Mouse (Mus musculus) CH12.LX (cell line): Measurements from ENCODE around the gene Napb. TPM values are rescaled to one million over a fixed set of nuclear protein-coding genes. Genes with fewer than 3 reads are reported as not detected.
A peak's percentile ranks its signal among the peaks of the same experiment; 100 is the strongest.

Experiments used
- DNase-seq: peaks from one replicate; pipeline ENCODE4 v3.0.0-alpha.2; 2013; ENCODE audit errors: extremely low read depth
- H3K27ac ChIP-seq: 2 replicates; pipeline ENCODE4 v1.5.1; 2012; ENCODE audit warnings: low read depth, mild to moderate bottlenecking, control low read depth, moderate library complexity; ENCODE audit not compliant: insufficient read depth
- H3K27me3 ChIP-seq: replicated peaks from 2 replicates; pipeline ENCODE3; 2012; ENCODE audit warnings: inconsistent platforms
- H3K36me3 ChIP-seq, 2 experiments: replicated peaks in 1 of 2; 2 replicates each; pipeline versions ENCODE3 to v1.6.1; 2012; ENCODE audit warnings: inconsistent platforms in 1 of 2, low read length in 1 of 2, mild to moderate bottlenecking in 1 of 2, mixed read lengths in 1 of 2, moderate library complexity in 1 of 2; ENCODE audit not compliant: control insufficient read depth in 1 of 2, insufficient read depth in 1 of 2
- H3K4me1 ChIP-seq, 2 experiments: 2 replicates each; pipeline ENCODE4 v1.6.1; 2012; ENCODE audit warnings: inconsistent platforms in 1 of 2, moderate library complexity in 1 of 2; ENCODE audit not compliant: insufficient read depth in 2 of 2, control insufficient read depth in 1 of 2
- H3K4me2 ChIP-seq: 2 replicates; pipeline ENCODE4 v1.6.1; 2012; ENCODE audit warnings: low read depth, mild to moderate bottlenecking, control low read depth; ENCODE audit not compliant: poor library complexity, insufficient read depth, severe bottlenecking
- H3K4me3 ChIP-seq, 3 experiments: fragments of 150-350 bp in 1 of 3; sonication (generic) in 1 of 3; replicated peaks in 1 of 3; 2 replicates each; pipeline versions ENCODE3 to v1.5.1; 2011 to 2012; ENCODE audit warnings: low read depth in 2 of 3, low read length in 2 of 3, mild to moderate bottlenecking in 2 of 3, moderate library complexity in 2 of 3, control low read depth in 1 of 3, improper control_type of control experiment in 1 of 3, inconsistent platforms in 1 of 3, mixed read lengths in 1 of 3; ENCODE audit not compliant: poor library complexity in 1 of 3
- H3K79me2 ChIP-seq: replicated peaks from 2 replicates; pipeline ENCODE4 v1.6.1; 2012; ENCODE audit warnings: mild to moderate bottlenecking, moderate library complexity; ENCODE audit not compliant: control insufficient read depth, poor library complexity, insufficient read depth, severe bottlenecking; ENCODE audit errors: extremely low read depth
- H3K9ac ChIP-seq: 2 replicates; pipeline ENCODE4 v1.6.1; 2012; ENCODE audit warnings: low read depth, mild to moderate bottlenecking, control low read depth, moderate library complexity; ENCODE audit not compliant: insufficient read depth
- H3K9me3 ChIP-seq: replicated peaks from 2 replicates; pipeline ENCODE3; 2012; ENCODE audit warnings: low read length, inconsistent platforms, mixed read lengths
- BHLHE40 ChIP-seq: IDR thresholded peaks from 2 replicates; pipeline ENCODE4 v1.6.1; 2011; ENCODE audit warnings: mild to moderate bottlenecking, low read depth, low read length, improper control_type of control experiment
- CHD1 ChIP-seq: IDR thresholded peaks from 2 replicates; pipeline ENCODE4 v1.6.1; 2012; ENCODE audit warnings: low read depth, low read length, improper control_type of control experiment, inconsistent platforms
- CHD2 ChIP-seq: IDR thresholded peaks from 2 replicates; pipeline ENCODE4 v1.6.1; 2011; ENCODE audit warnings: low read length, improper control_type of control experiment
- CTCF ChIP-seq, 2 experiments: IDR thresholded peaks in 1 of 2; conservative IDR thresholded peaks in 1 of 2; 2 replicates each; pipeline ENCODE4 v1.5.1; 2011 to 2012; ENCODE audit warnings: low read depth in 2 of 2, low read length in 2 of 2, improper control_type of control experiment in 1 of 2, inconsistent platforms in 1 of 2, mild to moderate bottlenecking in 1 of 2, moderate library complexity in 1 of 2
- E2F4 ChIP-seq: IDR thresholded peaks from 2 replicates; pipeline ENCODE4 v1.6.1; 2011; ENCODE audit warnings: low read depth, low read length, improper control_type of control experiment; ENCODE audit not compliant: insufficient replicate concordance
- ELF1 ChIP-seq: IDR thresholded peaks from 2 replicates; pipeline ENCODE4 v1.6.1; 2014; ENCODE audit warnings: low read depth, mild to moderate bottlenecking, inconsistent platforms, low read length, improper control_type of control experiment
- EP300 ChIP-seq: IDR thresholded peaks from 2 replicates; pipeline ENCODE4 v1.6.1; 2011; ENCODE audit warnings: low read length, improper control_type of control experiment
- ETS1 ChIP-seq: conservative IDR thresholded peaks from 2 replicates; pipeline ENCODE4 v1.6.1; 2012; ENCODE audit warnings: low read depth, mild to moderate bottlenecking, inconsistent platforms, low read length, improper control_type of control experiment, moderate library complexity
- GABPA ChIP-seq: IDR thresholded peaks from 2 replicates; pipeline ENCODE4 v1.6.1; 2012; ENCODE audit warnings: low read depth, low read length, improper control_type of control experiment, inconsistent platforms; ENCODE audit not compliant: insufficient replicate concordance
- HCFC1 ChIP-seq: IDR thresholded peaks from 2 replicates; pipeline ENCODE4 v1.6.1; 2012; ENCODE audit warnings: low read depth, mild to moderate bottlenecking, inconsistent platforms, low read length, improper control_type of control experiment
- IRF4 ChIP-seq: IDR thresholded peaks from 2 replicates; pipeline ENCODE4 v1.6.1; 2014; ENCODE audit warnings: low read depth, mild to moderate bottlenecking, inconsistent platforms, low read length, improper control_type of control experiment
- JUN ChIP-seq: IDR thresholded peaks from 2 replicates; pipeline ENCODE4 v1.6.1; 2011; ENCODE audit warnings: low read depth, mild to moderate bottlenecking, low read length, improper control_type of control experiment, moderate library complexity; ENCODE audit not compliant: insufficient read depth
- JUND ChIP-seq: conservative IDR thresholded peaks from 2 replicates; pipeline ENCODE4 v1.6.1; 2011; ENCODE audit warnings: low read depth, low read length, improper control_type of control experiment
- KAT2A ChIP-seq: IDR thresholded peaks from 2 replicates; pipeline ENCODE4 v1.6.1; 2012; ENCODE audit warnings: low read length, improper control_type of control experiment, inconsistent platforms; ENCODE audit not compliant: insufficient replicate concordance
- MAFK ChIP-seq: IDR thresholded peaks from 2 replicates; pipeline ENCODE4 v1.6.1; 2011; ENCODE audit warnings: low read length, improper control_type of control experiment; ENCODE audit not compliant: insufficient replicate concordance
- MAX ChIP-seq: IDR thresholded peaks from 2 replicates; pipeline ENCODE4 v1.6.1; 2011; ENCODE audit warnings: low read length, improper control_type of control experiment
- MAZ ChIP-seq: IDR thresholded peaks from 2 replicates; pipeline ENCODE4 v1.6.1; 2012; ENCODE audit warnings: low read depth, mild to moderate bottlenecking, inconsistent platforms, low read length, improper control_type of control experiment, moderate library complexity
- MEF2A ChIP-seq: IDR thresholded peaks from 2 replicates; pipeline ENCODE4 v1.6.1; 2014; ENCODE audit warnings: low read depth, mild to moderate bottlenecking, inconsistent platforms, low read length, improper control_type of control experiment, borderline replicate concordance
- MXI1 ChIP-seq: IDR thresholded peaks from 2 replicates; pipeline ENCODE4 v1.6.1; 2011; ENCODE audit warnings: mild to moderate bottlenecking, low read depth, low read length, improper control_type of control experiment
- MYC ChIP-seq: IDR thresholded peaks from 2 replicates; pipeline ENCODE4 v1.6.1; 2011; ENCODE audit warnings: low read depth, mild to moderate bottlenecking, improper control_type of control experiment, low read length
- NELFE ChIP-seq: IDR thresholded peaks from 2 replicates; pipeline ENCODE4 v1.6.1; 2011; ENCODE audit warnings: low read depth, low read length, improper control_type of control experiment
- NRF1 ChIP-seq: IDR thresholded peaks from 2 replicates; pipeline ENCODE4 v1.6.1; 2014; ENCODE audit warnings: low read depth, mild to moderate bottlenecking, inconsistent platforms, low read length, improper control_type of control experiment, moderate library complexity
- PAX5 ChIP-seq: IDR thresholded peaks from 2 replicates; pipeline ENCODE4 v1.6.1; 2012; ENCODE audit warnings: low read length, inconsistent platforms, mixed read lengths
- POLR2A ChIP-seq: IDR thresholded peaks from 2 replicates; pipeline ENCODE4 v1.6.1; 2011; ENCODE audit warnings: low read depth, mild to moderate bottlenecking, improper control_type of control experiment, low read length
- POLR2AphosphoS2 ChIP-seq: IDR thresholded peaks from 2 replicates; pipeline ENCODE4 v1.6.1; 2011; ENCODE audit warnings: low read depth, low read length, improper control_type of control experiment
- RAD21 ChIP-seq: IDR thresholded peaks from 2 replicates; pipeline ENCODE4 v1.6.1; 2011; ENCODE audit warnings: low read depth, mild to moderate bottlenecking, low read length, improper control_type of control experiment, moderate library complexity
- RCOR1 ChIP-seq: conservative IDR thresholded peaks from 2 replicates; pipeline ENCODE4 v1.6.1; 2012; ENCODE audit warnings: low read depth, mild to moderate bottlenecking, inconsistent platforms, low read length, improper control_type of control experiment
- SIN3A ChIP-seq: IDR thresholded peaks from 2 replicates; pipeline ENCODE4 v1.6.1; 2012; ENCODE audit warnings: low read length, improper control_type of control experiment, inconsistent platforms
- SMC3 ChIP-seq: IDR thresholded peaks from 2 replicates; pipeline ENCODE4 v1.6.1; 2011; ENCODE audit warnings: low read depth, low read length, improper control_type of control experiment
- TBP ChIP-seq: conservative IDR thresholded peaks from 2 replicates; pipeline ENCODE4 v1.6.1; 2011; ENCODE audit warnings: low read depth, low read length, improper control_type of control experiment
- TCF12 ChIP-seq: IDR thresholded peaks from 2 replicates; pipeline ENCODE4 v1.6.1; 2014; ENCODE audit warnings: low read depth, mild to moderate bottlenecking, inconsistent platforms, low read length, improper control_type of control experiment
- UBTF ChIP-seq: IDR thresholded peaks from 2 replicates; pipeline ENCODE4 v1.6.1; 2012; ENCODE audit warnings: low read depth, mild to moderate bottlenecking, inconsistent platforms, low read length, improper control_type of control experiment, moderate library complexity
- USF1 ChIP-seq: IDR thresholded peaks from 2 replicates; pipeline ENCODE4 v1.6.1; 2014; ENCODE audit warnings: low read depth, mild to moderate bottlenecking, inconsistent platforms, low read length, improper control_type of control experiment
- USF2 ChIP-seq: conservative IDR thresholded peaks from 2 replicates; pipeline ENCODE4 v1.6.1; 2011; ENCODE audit warnings: low read depth, low read length, improper control_type of control experiment
- ZC3H11A ChIP-seq: IDR thresholded peaks from 2 replicates; pipeline ENCODE4 v1.6.1; 2012; ENCODE audit warnings: low read depth, mild to moderate bottlenecking, inconsistent platforms, low read length, improper control_type of control experiment
- ZKSCAN1 ChIP-seq: IDR thresholded peaks from 2 replicates; pipeline ENCODE4 v1.6.1; 2012; ENCODE audit warnings: low read depth, inconsistent platforms, low read length, improper control_type of control experiment, borderline replicate concordance
- ZMIZ1 ChIP-seq: IDR thresholded peaks from 2 replicates; pipeline ENCODE4 v1.6.1; 2012; ENCODE audit warnings: low read depth, mild to moderate bottlenecking, inconsistent platforms, low read length, improper control_type of control experiment
- ZNF384 ChIP-seq: IDR thresholded peaks from 2 replicates; pipeline ENCODE4 v1.6.1; 2012; ENCODE audit warnings: low read depth, low read length, improper control_type of control experiment, inconsistent platforms
- dilution Hi-C: fragments of 300-500 bp; cut with MboI; formaldehyde crosslinking; loops from 2 replicates; pipeline ENCODE4 v1.14.3; 2020; ENCODE audit warnings: low sequenced_read_pairs; ENCODE audit not compliant: extremely low pct_unique_long_range_greater_than_20kb, extremely low pct_ligation_motif_present
- in situ Hi-C: fragments of 300-500 bp; cut with MboI; formaldehyde crosslinking; loops from 3 replicates; pipeline ENCODE4 v1.14.3; 2019; ENCODE audit warnings: low sequenced_read_pairs, low pct_ligation_motif_present, low pct_unique_long_range_greater_than_20kb, mixed read lengths
- polyA plus RNA-seq: library from polyadenylated mRNA; unstranded; fragments of >175 nt; gene quantifications from 2 replicates; pipeline ENCODE4 v1.2.1, GENCODE M21; 2012; ENCODE audit warnings: low read depth; ENCODE audit not compliant: insufficient read length
- total RNA-seq, 2 experiments: library from RNA; depleted of rRNA; stranded (reverse); fragments of 300-350 nt in 1 of 2; fragments of >200 nt in 1 of 2; gene quantifications; 2 replicates each; pipeline ENCODE4 v1.2.3; 2012 to 2014

Napb gene
- total and polyA plus RNA-seq, 3 experiments = 0.98 to 2.6 (median 1.6) TPM

GRCm38 (mm10) chr2:148763648-148764388, 31.6 kb upstream of the Napb start:
- Histone ChIP-seq H3K9me3 (no peaks in the 10 kb centered on the region), H3K4me3 (no peak overlapping the region), H3K4me1 (peaks cover 0 to 15% of the 10 kb centered on the region in 2 experiments; a peak in 3 of 4 replicates), H3K4me2 (0 out of 2 replicates have a peak overlapping the region, but pooled peaks have one; percentile 4), H3K9ac (0 out of 2 replicates have a peak overlapping the region, but pooled peaks have one; percentile 5), H3K27ac (peak overlapping the region; percentile 83), H3K79me2 (no peaks in the 10 kb centered on the region), H3K36me3 (no peaks in the 10 kb centered on the region), H3K27me3 (no peaks in the 10 kb centered on the region)
- in situ Hi-C loops = no loop called here
- dilution Hi-C loops = no loop called here
- DNase-seq = peak; percentile 90
- TF ChIP-seq KAT2A = peak; percentile 44; the same call in 1 of the 2 replicates
- TF ChIP-seq GABPA = no peak
- TF ChIP-seq ZMIZ1 = 0 out of 2 replicates have a peak, but pooled peaks have one; percentile 28
- peak; percentile 78 for TF ChIP-seq JUND
- TF ChIP-seq IRF4 = peak; percentile 95
- no peak; the same call in 1 of the 2 replicates for TF ChIP-seq RAD21
- TF ChIP-seq TBP = peak; percentile 73; the same call in 1 of the 2 replicates
- peak; percentile 47; the same call in 1 of the 2 replicates for TF ChIP-seq MAFK
- TF ChIP-seq MAX = peak; percentile 84
- no peak for TF ChIP-seq ZC3H11A
- no peak for TF ChIP-seq POLR2AphosphoS2
- TF ChIP-seq NRF1 = no peak
- peak; percentile 63; the same call in 1 of the 2 replicates for TF ChIP-seq MEF2A
- peak; percentile 58 for TF ChIP-seq MXI1
- TF ChIP-seq CTCF (conservative IDR thresholded peaks at IDR 0.05 in 1 of 2, IDR thresholded peaks at IDR 0.05 in 1 of 2; ENCODE audit: low read depth in 2 of 2, low read length in 2 of 2) = no peak
- no peak for TF ChIP-seq MAZ
- peak; percentile 66 for TF ChIP-seq BHLHE40
- peak; percentile 46; the same call in 1 of the 2 replicates for TF ChIP-seq NELFE
- peak; percentile 51; the same call in 1 of the 2 replicates for TF ChIP-seq JUN
- TF ChIP-seq EP300 = peak; percentile 96
- peak; percentile 69 for TF ChIP-seq ETS1
- TF ChIP-seq USF2 = peak; percentile 63
- peak; percentile 67 for TF ChIP-seq CHD2
- peak; percentile 54; the same call in 1 of the 2 replicates for TF ChIP-seq TCF12
- TF ChIP-seq ZKSCAN1 = no peak
- TF ChIP-seq ELF1 = peak; percentile 46
- TF ChIP-seq CHD1 = 0 out of 2 replicates have a peak, but pooled peaks have one; percentile 55
- TF ChIP-seq PAX5 = no peak
- TF ChIP-seq ZNF384 = no peak
- TF ChIP-seq POLR2A = peak; percentile 30; the same call in 1 of the 2 replicates
- TF ChIP-seq SIN3A = peak; percentile 78
- peak; percentile 57; the same call in 1 of the 2 replicates for TF ChIP-seq E2F4
- TF ChIP-seq USF1 = peak; percentile 73
- peak; percentile 18; the same call in 1 of the 2 replicates for TF ChIP-seq RCOR1
- TF ChIP-seq MYC = peak; percentile 88
- no peak for TF ChIP-seq HCFC1
- TF ChIP-seq UBTF = no peak
- no peak for TF ChIP-seq SMC3
